Mouse (Mus musculus) lung, postnatal 0 days (tissue): ENCODE measurements around the gene Baz2b.

Source experiments
- CTCF ChIP-seq: IDR thresholded peaks from 2 replicates; pipeline ENCODE4 v1.5.1; 2016; ENCODE audit warnings: antibody characterized with exemption, mild to moderate bottlenecking
- EP300 ChIP-seq: IDR thresholded peaks from 2 replicates; pipeline ENCODE4 v1.6.1; 2016; ENCODE audit warnings: antibody characterized with exemption, mild to moderate bottlenecking, control low read depth

- TF ChIP-seq CTCF: no peak
- TF ChIP-seq EP300: no peak
Observed at GRCm38 (mm10) chr2:59933129-59933528, 276.5 kb downstream of the Baz2b start.
